Mouse (Mus musculus): ENCODE measurements around the gene Hps3.
"Not testable (repeated sequence)": the region's sequence is repeated elsewhere in the genome, so short reads cannot be mapped to it uniquely, and the experiment has no call there.

Gene Hps3

DNA sequence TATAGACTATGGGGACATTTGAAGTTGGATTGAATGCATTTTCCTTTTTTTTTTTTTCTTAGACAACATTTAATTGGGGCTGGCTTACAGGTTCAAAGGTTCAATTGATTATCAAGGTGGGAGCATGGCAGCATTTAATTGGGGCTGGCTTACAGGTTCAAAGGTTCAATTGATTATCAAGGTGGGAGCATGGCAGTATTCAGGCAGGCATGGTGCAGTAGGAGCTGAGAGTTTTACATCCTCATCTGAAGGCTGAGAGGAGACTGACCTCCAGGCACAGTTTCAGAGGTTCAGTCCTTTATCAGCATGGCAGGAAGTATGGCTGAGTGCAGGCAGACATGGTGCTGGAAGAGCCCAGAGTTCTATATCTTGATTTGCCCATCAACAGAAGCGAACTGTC is 85.7 kb downstream of the Hps3 start:
- DNase-seq (ENCODE audit: low read depth, low spot score) = not testable (repeated sequence)

DNA sequence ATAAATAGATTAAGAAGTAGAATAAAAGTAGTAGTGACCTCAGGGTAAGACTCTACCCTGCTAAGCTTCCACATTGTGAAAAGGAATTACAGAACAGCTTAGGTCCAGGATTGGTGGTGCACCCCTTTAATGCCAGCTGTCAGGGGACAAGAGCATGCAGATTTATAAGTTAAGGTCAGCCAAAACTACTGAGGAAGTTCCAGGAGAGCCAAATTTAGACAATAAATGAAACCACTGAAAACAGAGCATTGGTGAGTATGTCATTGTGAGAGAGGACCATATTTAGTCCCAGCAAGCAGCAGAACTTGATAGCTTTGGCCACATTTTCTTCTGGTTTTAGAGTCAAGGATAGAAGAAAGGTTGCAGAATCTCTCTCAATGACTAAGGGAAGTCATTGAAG is 86.6 kb downstream of the Hps3 start:
- DNase-seq (ENCODE audit: low read depth, low spot score) = no peak
